Mouse (Mus musculus): ENCODE results near the gene Ivl. TPM values are rescaled to one million over a fixed set of nuclear protein-coding genes. Genes with fewer than 3 reads are reported as not detected.

Ivl gene
- polyA plus RNA-seq, 1 experiment from 2014 or later, result 0.74 TPM

Other genes with a start within 250 kb of the Ivl start
- gene Sprr2d, start 234.6 kb downstream of the Ivl start, polyA plus RNA-seq (2014; fragmentation: Nextera tagmentation; extraction: Ambion mirVana), result not detected in 2 replicates
- gene Sprr2e, start 221.6 kb downstream of the Ivl start, polyA plus RNA-seq (2014; fragmentation: Nextera tagmentation; extraction: Ambion mirVana), result not detected in 2 replicates
- gene Sprr2f, start 208.5 kb downstream of the Ivl start, polyA plus RNA-seq (2014; fragmentation: Nextera tagmentation; extraction: Ambion mirVana), result 14.5 and 17.1 TPM in 2 replicates
- gene Sprr2h, start 188.1 kb downstream of the Ivl start, polyA plus RNA-seq (2014; fragmentation: Nextera tagmentation; extraction: Ambion mirVana), result not detected in 2 replicates
- gene Sprr2i, start 165.7 kb downstream of the Ivl start, polyA plus RNA-seq (2014; fragmentation: Nextera tagmentation; extraction: Ambion mirVana), result not detected in 2 replicates
- gene Sprr2j-ps, start 155.7 kb downstream of the Ivl start, polyA plus RNA-seq (2014; fragmentation: Nextera tagmentation; extraction: Ambion mirVana), result not detected in 2 replicates
- 6.9 and 7.1 TPM in 2 replicates for gene Gm9774, start 144.3 kb downstream of the Ivl start, polyA plus RNA-seq (2014; fragmentation: Nextera tagmentation; extraction: Ambion mirVana)
- not detected in 2 replicates for gene Sprr2k, start 141.2 kb downstream of the Ivl start, polyA plus RNA-seq (2014; fragmentation: Nextera tagmentation; extraction: Ambion mirVana)
- gene Sprr1b, start 134.9 kb downstream of the Ivl start, polyA plus RNA-seq (2014; fragmentation: Nextera tagmentation; extraction: Ambion mirVana), result not detected in 2 replicates
- not detected in 2 replicates for gene Sprr3, start 115.0 kb downstream of the Ivl start, polyA plus RNA-seq (2014; fragmentation: Nextera tagmentation; extraction: Ambion mirVana)
- 8.1 and 8.4 TPM in 2 replicates for gene Sprr1a, start 87.8 kb downstream of the Ivl start, polyA plus RNA-seq (2014; fragmentation: Nextera tagmentation; extraction: Ambion mirVana)
- not detected in 2 replicates for gene Sprr4, start 73.2 kb downstream of the Ivl start, polyA plus RNA-seq (2014; fragmentation: Nextera tagmentation; extraction: Ambion mirVana)
- not detected in 2 replicates for gene 2310046K23Rik, start 39.2 kb downstream of the Ivl start, polyA plus RNA-seq (2014; fragmentation: Nextera tagmentation; extraction: Ambion mirVana)
- gene Smcp, start 15.3 kb upstream of the Ivl start, polyA plus RNA-seq (2014; fragmentation: Nextera tagmentation; extraction: Ambion mirVana), result not detected in 2 replicates
- not detected in 2 replicates for gene 2210017I01Rik, start 33.8 kb upstream of the Ivl start, polyA plus RNA-seq (2014; fragmentation: Nextera tagmentation; extraction: Ambion mirVana)
- gene Lce6a, start 47.9 kb upstream of the Ivl start, polyA plus RNA-seq (2014; fragmentation: Nextera tagmentation; extraction: Ambion mirVana), result not detected in 2 replicates
- not detected in 2 replicates for gene Lce1a1, start 74.6 kb upstream of the Ivl start, polyA plus RNA-seq (2014; fragmentation: Nextera tagmentation; extraction: Ambion mirVana)
- gene Lce1b, start 83.2 kb upstream of the Ivl start, polyA plus RNA-seq (2014; fragmentation: Nextera tagmentation; extraction: Ambion mirVana), result not detected in 2 replicates
- not detected in 2 replicates for gene Lce1a2, start 96.6 kb upstream of the Ivl start, polyA plus RNA-seq (2014; fragmentation: Nextera tagmentation; extraction: Ambion mirVana)
- not detected in 2 replicates for gene Lce1c, start 105.5 kb upstream of the Ivl start, polyA plus RNA-seq (2014; fragmentation: Nextera tagmentation; extraction: Ambion mirVana)
- gene Lce1d, start 113.5 kb upstream of the Ivl start, polyA plus RNA-seq (2014; fragmentation: Nextera tagmentation; extraction: Ambion mirVana), result not detected in 2 replicates
- not detected in 2 replicates for gene Lce1e, start 135.3 kb upstream of the Ivl start, polyA plus RNA-seq (2014; fragmentation: Nextera tagmentation; extraction: Ambion mirVana)
- not detected in 2 replicates for gene Lce1f, start 146.6 kb upstream of the Ivl start, polyA plus RNA-seq (2014; fragmentation: Nextera tagmentation; extraction: Ambion mirVana)
- gene Gm38119, start 165.4 kb upstream of the Ivl start, polyA plus RNA-seq (2014; fragmentation: Nextera tagmentation; extraction: Ambion mirVana), result not detected in 2 replicates
- not detected in 2 replicates for gene Lce1g, start 178.6 kb upstream of the Ivl start, polyA plus RNA-seq (2014; fragmentation: Nextera tagmentation; extraction: Ambion mirVana)
- not detected in 2 replicates for gene Lce1h, start 191.3 kb upstream of the Ivl start, polyA plus RNA-seq (2014; fragmentation: Nextera tagmentation; extraction: Ambion mirVana)
- gene Lce1i, start 205.2 kb upstream of the Ivl start, polyA plus RNA-seq (2014; fragmentation: Nextera tagmentation; extraction: Ambion mirVana), result not detected in 2 replicates
- gene Lce1j, start 216.8 kb upstream of the Ivl start, polyA plus RNA-seq (2014; fragmentation: Nextera tagmentation; extraction: Ambion mirVana), result not detected in 2 replicates
- not detected in 2 replicates for gene Lce1k, start 234.2 kb upstream of the Ivl start, polyA plus RNA-seq (2014; fragmentation: Nextera tagmentation; extraction: Ambion mirVana)

Measured in kidney, embryonic 14.5 days (tissue).